Mouse (Mus musculus): ENCODE results near the gene Igf2bp2. TPM values are rescaled to one million over a fixed set of nuclear protein-coding genes. Genes with fewer than 3 reads are reported as not detected.

Igf2bp2 gene
- total RNA-seq, 2 experiments from 2014 or later, result 10.9 to 13.4 TPM

- intact Hi-C loops (cut with DNase I), result no loop called here
- no peak for DNase-seq
These were observed 47.0 kb downstream of the Igf2bp2 start for GRCm38 (mm10) chr16:22116058-22116457.

GRCm38 (mm10) chr16:22110036-22110435 lies 53.1 kb downstream of the Igf2bp2 start:
- DNase-seq, result no peak
- intact Hi-C loops (cut with DNase I), result no loop called here

GRCm38 (mm10) chr16:22109159-22109558 lies 53.9 kb downstream of the Igf2bp2 start:
- intact Hi-C loops (cut with DNase I), result loop anchor here (5.0 kb wide), 1 partner anchor 183 kb away; no protein-coding TSS in a partner anchor
- no peak for DNase-seq

- intact Hi-C loops (cut with DNase I), result loop anchor here (1.0 to 5.0 kb wide), 2 partner anchors 13 to 184 kb away; no protein-coding TSS in a partner anchor
- DNase-seq, result peak; percentile 68 to 76
These were observed 55.1 kb downstream of the Igf2bp2 start for GRCm38 (mm10) chr16:22107897-22108516.

GRCm38 (mm10) chr16:22106012-22106584 lies 57.0 kb downstream of the Igf2bp2 start:
- DNase-seq, result peak in 1 of 2 experiments; percentile 24
- intact Hi-C loops (cut with DNase I), result loop anchor here (5.0 kb wide), 1 partner anchor 186 kb away; no protein-coding TSS in a partner anchor

GRCm38 (mm10) chr16:22100067-22100466 lies 63.0 kb downstream of the Igf2bp2 start:
- no peak for DNase-seq
- intact Hi-C loops (cut with DNase I), result no loop called here

- intact Hi-C loops (cut with DNase I), result no loop called here
These were observed 65.4 kb downstream of the Igf2bp2 start for GRCm38 (mm10) chr16:22097659-22098058.

GRCm38 (mm10) chr16:22095751-22096150 lies 67.3 kb downstream of the Igf2bp2 start:
- intact Hi-C loops (cut with DNase I), result no loop called here
- DNase-seq, result no peak

More at GRCm38 (mm10) chr16:22097659-22098058, 65.4 kb downstream of the Igf2bp2 start:
- DNase-seq, result peak in 1 of 2 experiments; percentile 10

- no peak for DNase-seq
- intact Hi-C loops (cut with DNase I), result no loop called here
These were observed 71.8 kb downstream of the Igf2bp2 start for GRCm38 (mm10) chr16:22091255-22091783.

- intact Hi-C loops (cut with DNase I), result no loop called here
- DNase-seq, result no peak
These were observed 77.7 kb downstream of the Igf2bp2 start for GRCm38 (mm10) chr16:22085411-22085810.

- intact Hi-C loops (cut with DNase I), result no loop called here
- DNase-seq, result no peak
These were observed 82.9 kb downstream of the Igf2bp2 start for GRCm38 (mm10) chr16:22080125-22080710.

- intact Hi-C loops (cut with DNase I), result no loop called here
- no peak for DNase-seq
These were observed 86.5 kb downstream of the Igf2bp2 start for GRCm38 (mm10) chr16:22076620-22076941.

GRCm38 (mm10) chr16:22075829-22076619 lies 87.1 kb downstream of the Igf2bp2 start:
- DNase-seq, result no peak
- intact Hi-C loops (cut with DNase I), result no loop called here

- no peak for DNase-seq
- intact Hi-C loops (cut with DNase I), result no loop called here
These were observed 88.0 kb downstream of the Igf2bp2 start for GRCm38 (mm10) chr16:22075067-22075466.

- intact Hi-C loops (cut with DNase I), result no loop called here
These were observed 91.7 kb downstream of the Igf2bp2 start for GRCm38 (mm10) chr16:22071361-22071760.

GRCm38 (mm10) chr16:22067406-22067805 lies 95.7 kb downstream of the Igf2bp2 start:
- intact Hi-C loops (cut with DNase I), result no loop called here
- peak; percentile 17 to 49 for DNase-seq

More at GRCm38 (mm10) chr16:22071361-22071760, 91.7 kb downstream of the Igf2bp2 start:
- no peak for DNase-seq

- no peak for DNase-seq
- intact Hi-C loops (cut with DNase I), result no loop called here
These were observed 97.6 kb downstream of the Igf2bp2 start for GRCm38 (mm10) chr16:22065536-22065935.

- intact Hi-C loops (cut with DNase I), result no loop called here
These were observed 100.8 kb downstream of the Igf2bp2 start for GRCm38 (mm10) chr16:22062284-22062683.

GRCm38 (mm10) chr16:22061555-22062160 lies 101.4 kb downstream of the Igf2bp2 start:
- intact Hi-C loops (cut with DNase I), result no loop called here

More at GRCm38 (mm10) chr16:22062284-22062683, 100.8 kb downstream of the Igf2bp2 start:
- no peak for DNase-seq

GRCm38 (mm10) chr16:22060416-22060815 lies 102.7 kb downstream of the Igf2bp2 start:
- intact Hi-C loops (cut with DNase I), result no loop called here

More at GRCm38 (mm10) chr16:22061555-22062160, 101.4 kb downstream of the Igf2bp2 start:
- DNase-seq, result no peak

More at GRCm38 (mm10) chr16:22060416-22060815, 102.7 kb downstream of the Igf2bp2 start:
- DNase-seq, result no peak
